Mouse (Mus musculus): ENCODE results near the gene Tspan10. TPM values are rescaled to one million over a fixed set of nuclear protein-coding genes. Genes with fewer than 3 reads are reported as not detected.

Tspan10 gene
- polyA plus RNA-seq (2012; rRNA removed) = 0.19 and 0.41 TPM in 2 replicates

GRCm38 (mm10) chr11:120442344-120442743 is at the start of gene Tspan10:
Tspan10 (plus strand) TSS chr11:120442644.

DNA sequence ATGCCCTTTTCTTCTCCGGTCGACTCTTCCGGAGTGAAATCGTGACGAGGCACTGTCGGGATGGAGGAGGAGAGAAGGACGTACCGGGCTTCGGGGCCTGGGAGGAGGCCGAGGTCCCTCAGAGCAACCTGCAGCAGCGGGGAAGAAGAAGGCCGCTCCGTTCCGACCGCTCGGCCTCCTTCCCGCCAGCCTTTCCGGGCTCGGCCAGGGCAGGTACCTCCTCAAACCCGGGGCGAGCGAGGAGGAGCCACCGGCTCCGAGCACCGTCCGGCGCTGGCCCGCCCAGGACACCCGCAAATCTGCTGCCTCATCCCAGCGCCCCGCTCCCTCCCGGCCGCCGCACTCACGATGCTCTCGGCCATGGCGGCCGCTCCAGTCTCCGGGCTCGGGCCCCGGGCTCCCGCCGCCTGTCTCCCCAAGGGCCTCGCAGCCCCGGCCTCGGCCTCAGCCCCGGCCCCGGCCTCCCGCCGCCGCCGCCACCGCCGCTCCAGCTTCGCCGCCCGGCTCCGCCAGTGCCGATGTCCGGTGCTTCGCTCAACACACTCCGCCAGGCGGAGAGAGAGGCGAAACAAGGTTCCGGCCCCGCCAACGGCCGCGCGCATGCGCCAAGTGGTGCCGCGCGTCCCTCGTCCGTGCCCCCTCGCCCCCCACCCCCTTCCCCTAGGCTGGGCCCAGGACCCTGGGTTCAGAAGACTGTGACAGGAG is 5.1 kb upstream of the Tspan10 start, which contains the start of gene Nploc4:
Nploc4 (minus strand) TSS at position 557 of the 705 bp plus-strand sequence.

DNA sequence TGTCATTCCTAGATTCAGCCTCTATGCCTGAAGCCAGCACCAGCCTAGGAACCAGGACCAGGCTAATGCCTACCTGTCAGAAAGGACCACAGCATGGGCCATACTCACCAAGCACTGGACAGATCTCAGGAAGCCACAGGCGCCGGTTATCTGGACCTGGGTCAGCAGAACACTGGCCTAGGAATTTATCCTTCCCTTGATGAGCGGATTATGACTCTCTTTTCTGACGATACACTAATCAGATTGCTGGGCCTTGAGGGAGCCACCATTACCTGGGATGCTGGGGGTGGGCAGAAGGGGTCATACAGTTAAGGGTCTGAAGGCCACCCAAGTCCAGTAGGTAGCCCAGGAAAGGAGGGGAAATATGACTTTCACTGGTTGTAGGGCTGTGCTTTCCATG is 10.9 kb downstream of the Tspan10 start, which contains the start of gene Pde6g:
Pde6g (minus strand) TSS at position 195 of the 400 bp plus-strand sequence.

GRCm38 (mm10) chr11:120457772-120458751 is 15.6 kb downstream of the Tspan10 start, which contains the start of the genes Oxld1 and Ccdc137:
Oxld1 (minus strand) TSS chr11:120458068.
Ccdc137 (plus strand) TSS chr11:120458115.

GRCm38 (mm10) chr11:120467051-120467735 is 24.7 kb downstream of the Tspan10 start, which contains the start of gene Arl16:
Arl16 (minus strand) TSS chr11:120467607.

DNA sequence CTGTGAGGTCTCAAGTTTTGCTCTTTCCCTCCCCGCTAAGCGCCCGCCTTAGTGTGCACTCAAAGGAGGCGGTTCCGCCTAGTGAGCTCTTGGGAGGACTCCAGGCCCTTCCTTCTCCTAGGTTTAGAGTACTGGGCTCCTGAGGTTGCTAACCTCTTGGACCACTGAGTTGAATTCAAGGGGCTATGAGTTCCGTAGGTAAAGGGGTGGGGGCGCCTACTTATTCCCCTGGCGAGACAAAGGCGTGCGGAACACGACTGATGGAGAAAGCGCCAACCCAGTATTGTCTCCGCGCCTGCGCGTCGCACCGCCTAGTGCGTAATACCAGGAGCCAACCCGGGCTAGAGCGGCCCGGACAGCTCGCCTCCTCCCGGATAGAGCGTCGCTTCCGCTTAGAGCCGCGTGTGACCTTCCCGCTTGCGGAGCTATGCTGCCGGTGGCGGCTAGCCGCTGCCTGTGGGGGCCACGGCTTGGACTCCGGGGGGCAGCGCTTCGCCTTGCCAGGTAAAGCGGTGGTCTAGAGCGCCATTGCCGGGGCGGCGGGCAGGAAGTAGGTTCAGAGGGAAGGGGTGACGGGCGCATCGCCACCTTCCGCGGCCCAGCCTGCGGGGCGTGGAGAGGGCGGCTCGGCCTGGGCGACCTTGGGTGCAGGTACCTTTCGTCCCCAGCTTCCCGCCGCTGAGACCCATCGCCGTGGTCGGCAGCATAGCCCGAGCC is 42.0 kb downstream of the Tspan10 start, which contains the start of gene Mrpl12:
Mrpl12 (plus strand) TSS at position 349 of the 717 bp plus-strand sequence.

DNA sequence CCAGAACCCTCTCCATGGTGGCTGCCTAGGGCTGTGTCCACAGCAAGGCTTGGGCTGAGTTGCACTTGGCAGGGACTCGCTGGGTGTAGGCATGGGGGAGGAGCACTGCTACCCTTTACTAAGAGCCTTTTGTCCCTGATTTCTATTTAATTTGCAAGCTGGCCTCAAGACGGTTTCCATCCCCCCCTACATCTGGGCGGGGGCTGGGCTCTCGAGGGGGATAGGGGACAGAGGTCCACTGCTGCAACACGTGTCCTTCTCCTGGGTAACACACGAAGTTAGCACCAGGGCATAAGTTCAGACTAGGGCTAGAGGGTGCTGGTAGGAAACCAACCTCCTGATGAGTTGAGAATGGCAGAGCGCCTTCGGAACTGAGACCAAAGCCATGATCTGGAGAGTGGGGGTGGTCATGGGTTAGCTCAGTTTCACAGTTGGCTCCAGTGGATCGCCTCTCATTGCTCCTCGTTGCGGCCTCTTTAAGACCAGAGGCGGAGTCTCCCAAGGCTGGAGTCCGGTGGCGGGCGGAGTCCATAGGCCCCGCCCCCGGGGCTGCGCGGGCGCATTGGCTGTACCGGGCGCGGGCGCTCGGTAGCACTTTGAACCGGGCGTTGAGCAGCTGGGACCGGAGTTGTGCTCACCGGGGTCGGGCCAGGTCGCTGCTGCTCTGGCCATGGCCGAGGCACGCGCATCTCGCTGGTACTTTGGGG is 49.0 kb downstream of the Tspan10 start, which contains the start of gene Slc25a10:
Slc25a10 (plus strand) TSS at position 524 of the 707 bp plus-strand sequence.

Other genes starting within 250 kb of the Tspan10 start
- gene Bahcc1, start 209.7 kb upstream of the Tspan10 start, polyA plus RNA-seq (2012; rRNA removed) = 9.8 and 10.0 TPM in 2 replicates
- gene Actg1, start 94.1 kb upstream of the Tspan10 start, polyA plus RNA-seq (2012; rRNA removed) = 1,314 and 1,733 TPM in 2 replicates
- gene Fscn2, start 81.1 kb upstream of the Tspan10 start, polyA plus RNA-seq (2012; rRNA removed) = 0.16 TPM in 1 of 2 replicates, not detected in the other
- gene Faap100, start 63.9 kb upstream of the Tspan10 start, polyA plus RNA-seq (2012; rRNA removed) = 64.7 and 65.7 TPM in 2 replicates
- gene Nploc4, start 4.9 kb upstream of the Tspan10 start, polyA plus RNA-seq (2012; rRNA removed) = 62.4 and 84.3 TPM in 2 replicates
- 0.55 and 0.56 TPM in 2 replicates for gene Pde6g, start 10.9 kb downstream of the Tspan10 start, polyA plus RNA-seq (2012; rRNA removed)
- gene Oxld1, start 15.4 kb downstream of the Tspan10 start, polyA plus RNA-seq (2012; rRNA removed) = 25.9 and 35.8 TPM in 2 replicates
- gene Ccdc137, start 15.5 kb downstream of the Tspan10 start, polyA plus RNA-seq (2012; rRNA removed) = 9.6 and 10.4 TPM in 2 replicates
- 23.7 and 24.4 TPM in 2 replicates for gene Arl16, start 25.0 kb downstream of the Tspan10 start, polyA plus RNA-seq (2012; rRNA removed)
- gene Mrpl12, start 42.0 kb downstream of the Tspan10 start, polyA plus RNA-seq (2012; rRNA removed) = 196 and 363 TPM in 2 replicates
- gene Slc25a10, start 49.2 kb downstream of the Tspan10 start, polyA plus RNA-seq (2012; rRNA removed) = 357 and 440 TPM in 2 replicates
- 0.35 and 0.95 TPM in 2 replicates for gene Gcgr, start 88.1 kb downstream of the Tspan10 start, polyA plus RNA-seq (2012; rRNA removed)
- 51.3 and 59.4 TPM in 2 replicates for gene Mcrip1, start 107.1 kb downstream of the Tspan10 start, polyA plus RNA-seq (2012; rRNA removed)
- gene Ppp1r27, start 108.5 kb downstream of the Tspan10 start, polyA plus RNA-seq (2012; rRNA removed) = 0.22 TPM in 1 of 2 replicates, not detected in the other
- 238 and 254 TPM in 2 replicates for gene P4hb, start 130.6 kb downstream of the Tspan10 start, polyA plus RNA-seq (2012; rRNA removed)
- gene Arhgdia, start 139.0 kb downstream of the Tspan10 start, polyA plus RNA-seq (2012; rRNA removed) = 643 and 823 TPM in 2 replicates
- 25.4 and 31.6 TPM in 2 replicates for gene Alyref, start 155.7 kb downstream of the Tspan10 start, polyA plus RNA-seq (2012; rRNA removed)
- 119 and 133 TPM in 2 replicates for gene Anapc11, start 155.8 kb downstream of the Tspan10 start, polyA plus RNA-seq (2012; rRNA removed)
- 5.5 and 6.3 TPM in 2 replicates for gene Npb, start 165.8 kb downstream of the Tspan10 start, polyA plus RNA-seq (2012; rRNA removed)
- gene Pcyt2, start 175.3 kb downstream of the Tspan10 start, polyA plus RNA-seq (2012; rRNA removed) = 325 and 389 TPM in 2 replicates
- 109 and 125 TPM in 2 replicates for gene Sirt7, start 182.6 kb downstream of the Tspan10 start, polyA plus RNA-seq (2012; rRNA removed)
- 32.4 and 38.3 TPM in 2 replicates for gene Mafg, start 191.0 kb downstream of the Tspan10 start, polyA plus RNA-seq (2012; rRNA removed)
- 30.3 and 39.3 TPM in 2 replicates for gene Pycr1, start 201.1 kb downstream of the Tspan10 start, polyA plus RNA-seq (2012; rRNA removed)
- 0.13 and 0.42 TPM in 2 replicates for gene Myadml2, start 205.5 kb downstream of the Tspan10 start, polyA plus RNA-seq (2012; rRNA removed)
- 0.80 and 0.83 TPM in 2 replicates for gene Notum, start 218.5 kb downstream of the Tspan10 start, polyA plus RNA-seq (2012; rRNA removed)
- 93.2 and 102 TPM in 2 replicates for gene Aspscr1, start 230.3 kb downstream of the Tspan10 start, polyA plus RNA-seq (2012; rRNA removed)